Mouse (Mus musculus) left cerebral cortex, postnatal 10 days (tissue): ENCODE data around the gene Mpv17. TPM values are rescaled to one million over a fixed set of nuclear protein-coding genes. Genes with fewer than 3 reads are reported as not detected.
A peak's percentile ranks its signal among the peaks of the same experiment; 100 is the strongest.

ENCODE experiments used
- DNase-seq, 2 experiments: peaks; one replicate each; pipeline ENCODE4 v3.0.0; 2021 to 2022; ENCODE audit warnings: low spot score in 2 of 2, mixed read lengths in 1 of 2; ENCODE audit errors: extremely low spot score in 1 of 2
- intact Hi-C: fragments of 180-260 bp; cut with DNase I; formaldehyde crosslinking; loops from one replicate; pipeline ENCODE4 v1.15.1; 2025
- total RNA-seq, 2 experiments: library from RNA; stranded (reverse); gene quantifications; 2 replicates each; pipeline ENCODE4 v1.2.3; 2021

Gene Mpv17
- total RNA-seq, 2 experiments from 2014 or later, result 35.7 to 36.2 TPM

- intact Hi-C loops, result no loop called here
- peak; percentile 60 to 90 for DNase-seq
Measured at GRCm38 (mm10) chr5:31192045-31192938, 38.2 kb upstream of the Mpv17 start.

GRCm38 (mm10) chr5:31190201-31190600 lies 36.1 kb upstream of the Mpv17 start:
- intact Hi-C loops, result no loop called here
- no peak for DNase-seq

GRCm38 (mm10) chr5:31188223-31188840 lies 34.3 kb upstream of the Mpv17 start:
- no peak for DNase-seq
- intact Hi-C loops, result no loop called here

GRCm38 (mm10) chr5:31183678-31184077 lies 29.6 kb upstream of the Mpv17 start:
- intact Hi-C loops, result no loop called here
- DNase-seq, result no peak

- intact Hi-C loops, result no loop called here
- DNase-seq, result no peak
Measured at GRCm38 (mm10) chr5:31181183-31181770, 27.2 kb upstream of the Mpv17 start.

GRCm38 (mm10) chr5:31179766-31180630 lies 25.9 kb upstream of the Mpv17 start, which contains the start of the genes Gm29609 and Gtf3c2:
Gm29609 (minus strand) TSS chr5:31179911.
Gtf3c2 (minus strand) TSS chr5:31180144.
- intact Hi-C loops, result no loop called here
- DNase-seq, result peak; percentile 94 to 97

- peak in 1 of 2 experiments; percentile 58 for DNase-seq
- intact Hi-C loops, result no loop called here
Measured at GRCm38 (mm10) chr5:31179301-31179765, 25.3 kb upstream of the Mpv17 start.

GRCm38 (mm10) chr5:31168630-31169029 lies 14.6 kb upstream of the Mpv17 start:
- intact Hi-C loops, result no loop called here
- no peak for DNase-seq

- intact Hi-C loops, result no loop called here
- no peak for DNase-seq
Measured at GRCm38 (mm10) chr5:31164878-31165277, 10.8 kb upstream of the Mpv17 start.

- no peak for DNase-seq
- intact Hi-C loops, result no loop called here
Measured at GRCm38 (mm10) chr5:31162462-31162861, 8.4 kb upstream of the Mpv17 start.

- no peak for DNase-seq
- intact Hi-C loops, result no loop called here
Measured at GRCm38 (mm10) chr5:31153516-31154151, 417 bp downstream of the Mpv17 start.

GRCm38 (mm10) chr5:31151746-31152145 lies 2.3 kb downstream of the Mpv17 start:
- intact Hi-C loops, result no loop called here

GRCm38 (mm10) chr5:31149781-31150180 lies 4.3 kb downstream of the Mpv17 start:
- DNase-seq, result no peak
- intact Hi-C loops, result no loop called here

More at GRCm38 (mm10) chr5:31151746-31152145, 2.3 kb downstream of the Mpv17 start:
- no peak for DNase-seq

GRCm38 (mm10) chr5:31138968-31139425 lies 15.1 kb downstream of the Mpv17 start:
- DNase-seq, result no peak
- intact Hi-C loops, result no loop called here

- peak in 1 of 2 experiments; percentile 40 for DNase-seq
- intact Hi-C loops, result no loop called here
Measured at GRCm38 (mm10) chr5:31138241-31138967, 15.6 kb downstream of the Mpv17 start, which contains the start of gene Ucn. Ucn (minus strand) TSS chr5:31138829.

GRCm38 (mm10) chr5:31137658-31138057 lies 16.4 kb downstream of the Mpv17 start:
- no peak for DNase-seq
- intact Hi-C loops, result no loop called here

- no peak for DNase-seq
- intact Hi-C loops, result no loop called here
Measured at GRCm38 (mm10) chr5:31136730-31137424, 17.2 kb downstream of the Mpv17 start.
